Mouse (Mus musculus) MEL (cell line): Measurements from ENCODE around the gene Cyp2a5. TPM values are rescaled to one million over a fixed set of nuclear protein-coding genes. Genes with fewer than 3 reads are reported as not detected.
"Not testable (repeated sequence)": the region's sequence is repeated elsewhere in the genome, so short reads cannot be mapped to it uniquely, and the experiment has no call there.

Experiments used
- DNase-seq: peaks from one replicate; pipeline ENCODE4 v3.0.0; 2011; ENCODE audit warnings: low read depth, low spot score
- H3K27ac ChIP-seq: 2 replicates; pipeline ENCODE4 v1.5.1; 2012; ENCODE audit warnings: low read depth, mild to moderate bottlenecking, control low read depth, low read length, moderate library complexity; ENCODE audit not compliant: control insufficient read depth
- H3K27me3 ChIP-seq, 2 experiments: fragments of 150-350 bp in 1 of 2; sonication (generic) in 1 of 2; 2 replicates each; pipeline ENCODE4 v1.6.1; 2012; ENCODE audit warnings: low read length in 2 of 2, mild to moderate bottlenecking in 2 of 2, improper control_type of control experiment in 1 of 2, moderate library complexity in 1 of 2; ENCODE audit not compliant: insufficient read depth in 2 of 2, control insufficient read depth in 1 of 2
- H3K36me3 ChIP-seq, 2 experiments: 2 replicates each; pipeline ENCODE4 v1.6.1; 2012 to 2014; ENCODE audit warnings: low read length in 2 of 2, improper control_type of control experiment in 1 of 2, inconsistent platforms in 1 of 2, mild to moderate bottlenecking in 1 of 2; ENCODE audit not compliant: insufficient read depth in 2 of 2, control insufficient read depth in 1 of 2
- H3K4me1 ChIP-seq, 2 experiments: fragments of 150-350 bp in 1 of 2; sonication (generic) in 1 of 2; 2 replicates each; pipeline ENCODE4 v1.6.1; 2012; ENCODE audit warnings: low read length in 2 of 2, improper control_type of control experiment in 1 of 2, mild to moderate bottlenecking in 1 of 2; ENCODE audit not compliant: insufficient read depth in 2 of 2, control insufficient read depth in 1 of 2
- H3K4me3 ChIP-seq, 2 experiments: fragments of 150-350 bp in 1 of 2; sonication (generic) in 1 of 2; 2 replicates each; pipeline ENCODE4 v1.5.1; 2012; ENCODE audit warnings: low read depth in 2 of 2, low read length in 2 of 2, mild to moderate bottlenecking in 2 of 2, moderate library complexity in 2 of 2, control low read depth in 1 of 2, improper control_type of control experiment in 1 of 2; ENCODE audit not compliant: control insufficient read depth in 1 of 2, insufficient read depth in 1 of 2
- H3K79me2 ChIP-seq: 2 replicates; pipeline ENCODE4 v1.6.1; 2012; ENCODE audit warnings: mild to moderate bottlenecking, low read length, moderate library complexity; ENCODE audit not compliant: control insufficient read depth, poor library complexity, insufficient read depth
- H3K9ac ChIP-seq: 2 replicates; pipeline ENCODE4 v1.6.1; 2012; ENCODE audit warnings: low read depth, mild to moderate bottlenecking, control low read depth, low read length, moderate library complexity; ENCODE audit not compliant: control insufficient read depth, poor library complexity, severe bottlenecking
- H3K9me3 ChIP-seq: fragments of 150-350 bp; sonication (generic); replicated peaks from 2 replicates; pipeline ENCODE4 v1.6.1; 2012; ENCODE audit warnings: mild to moderate bottlenecking, low read length, improper control_type of control experiment, moderate library complexity; ENCODE audit not compliant: insufficient read depth
- polyA plus RNA-seq, 2 experiments: library from polyadenylated mRNA; stranded (reverse) in 1 of 2; unstranded in 1 of 2; fragments of >175 nt in 1 of 2; fragments of >200 nt in 1 of 2; gene quantifications; 2 replicates each; pipeline versions ENCODE4 v1.2.1 to v1.2.4; 2012; ENCODE audit warnings: low replicate concordance in 2 of 2, low read depth in 1 of 2; ENCODE audit not compliant: insufficient read length in 2 of 2, insufficient read depth in 1 of 2, missing spikeins in 1 of 2
- total RNA-seq: library from RNA; depleted of rRNA; stranded (reverse); fragments of 300-350 nt; gene quantifications from 2 replicates; pipeline ENCODE4 v1.2.3, GENCODE M21; 2012; rRNA removed

Cyp2a5 gene
- total and polyA plus RNA-seq, 3 experiments: not detected

DNA sequence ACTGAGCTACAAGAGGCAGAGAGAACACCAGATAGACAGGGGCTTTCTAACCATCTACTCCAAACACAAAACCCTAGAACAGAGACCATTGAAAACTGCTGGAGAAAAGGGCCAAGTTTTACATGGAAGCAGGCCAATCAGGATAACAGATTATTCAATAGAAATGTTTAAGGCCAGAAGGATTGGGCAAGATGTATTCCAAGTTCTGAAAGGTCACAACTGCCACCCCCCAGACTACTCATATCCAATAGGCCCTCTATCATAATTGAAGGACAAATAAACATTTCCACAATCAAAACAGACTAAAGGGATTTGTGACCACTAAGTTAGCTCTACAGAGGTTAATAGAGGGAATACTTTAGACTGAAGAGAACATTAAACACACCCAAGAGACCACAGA, 15.0 kb downstream of the Cyp2a5 start:
- H3K9me3 ChIP-seq: not testable (repeated sequence)

DNA sequence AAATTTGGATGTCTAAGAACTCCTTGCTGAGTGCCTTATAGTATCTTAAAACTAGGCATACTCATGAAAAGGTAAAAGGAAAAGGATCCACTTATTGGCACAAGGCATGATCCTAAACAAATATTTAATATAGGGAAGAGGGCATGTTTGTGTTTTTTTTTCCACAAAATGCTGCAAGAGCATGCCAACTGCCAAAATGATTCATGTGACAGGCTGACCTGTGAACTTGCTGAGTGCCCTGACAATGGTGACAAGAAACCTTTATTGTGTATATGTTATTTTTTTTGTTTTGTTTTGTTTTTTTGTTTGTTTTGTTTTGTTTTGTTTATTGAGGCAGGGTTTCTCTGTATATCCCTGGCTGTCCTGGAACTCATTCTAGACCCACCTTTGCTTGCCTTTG, 43.5 kb downstream of the Cyp2a5 start:
- not testable (repeated sequence) for DNase-seq, H3K36me3 ChIP-seq, H3K9me3 ChIP-seq, H3K4me3 ChIP-seq, H3K4me1 ChIP-seq, H3K79me2 ChIP-seq, H3K9ac ChIP-seq, H3K27ac ChIP-seq, H3K27me3 ChIP-seq

More for the DNA sequence above, 15.0 kb downstream of the Cyp2a5 start:
- H3K4me1 ChIP-seq, H3K79me2 ChIP-seq, H3K27ac ChIP-seq, H3K36me3 ChIP-seq, DNase-seq, H3K9ac ChIP-seq, H3K27me3 ChIP-seq, H3K4me3 ChIP-seq: not testable (repeated sequence)

DNA sequence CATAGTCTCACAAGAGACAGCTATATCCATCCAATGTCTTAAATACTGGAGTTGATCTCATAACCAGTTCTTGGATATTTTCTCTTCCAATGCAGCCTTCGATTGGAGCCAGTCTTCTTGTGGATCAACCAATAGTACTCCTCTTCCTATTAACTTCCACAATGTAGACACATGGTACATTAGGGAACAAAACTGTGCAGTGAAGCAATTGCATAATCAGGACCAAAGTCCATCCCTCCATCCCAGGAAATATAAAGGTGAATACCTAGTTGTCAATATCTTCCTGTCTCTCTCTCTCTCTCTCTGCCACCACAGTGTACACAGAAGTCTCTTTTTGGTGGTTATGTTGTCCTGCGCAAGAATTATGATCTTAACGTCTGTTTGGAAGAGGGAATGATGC, 45.5 kb downstream of the Cyp2a5 start:
- not testable (repeated sequence) for H3K4me3 ChIP-seq, DNase-seq

More for the DNA sequence above, 45.5 kb downstream of the Cyp2a5 start:
- not testable (repeated sequence) for H3K4me1 ChIP-seq, H3K9ac ChIP-seq, H3K36me3 ChIP-seq, H3K27ac ChIP-seq, H3K9me3 ChIP-seq, H3K27me3 ChIP-seq, H3K79me2 ChIP-seq

Other genes starting within 250 kb of the Cyp2a5 start
- not detected in 2 replicates for gene Vmn1r185, start 216.8 kb upstream of the Cyp2a5 start, total RNA-seq
- gene Vmn1r185, start 216.8 kb upstream of the Cyp2a5 start, polyA plus RNA-seq: not detected
- gene Cyp2b23, start 148.9 kb upstream of the Cyp2a5 start, total RNA-seq: not detected in 2 replicates
- gene Cyp2b23, start 148.9 kb upstream of the Cyp2a5 start, polyA plus RNA-seq: not detected
- gene Cyp2b19, start 78.2 kb upstream of the Cyp2a5 start, total RNA-seq: not detected in 2 replicates
- not detected for gene Cyp2b19, start 78.2 kb upstream of the Cyp2a5 start, polyA plus RNA-seq
- gene Cyp2g1, start 26.4 kb upstream of the Cyp2a5 start, total RNA-seq: not detected in 2 replicates
- not detected for gene Cyp2g1, start 26.4 kb upstream of the Cyp2a5 start, polyA plus RNA-seq
- not detected in 2 replicates for gene Cyp2a22, start 104.1 kb downstream of the Cyp2a5 start, total RNA-seq
- gene Cyp2a22, start 104.1 kb downstream of the Cyp2a5 start, polyA plus RNA-seq: not detected
- gene Cyp2a12, start 193.8 kb downstream of the Cyp2a5 start, total RNA-seq: not detected in 2 replicates
- not detected for gene Cyp2a12, start 193.8 kb downstream of the Cyp2a5 start, polyA plus RNA-seq